Mouse (Mus musculus) heart, embryonic 13.5 days (tissue): ENCODE data around the gene Tacc2. TPM values are rescaled to one million over a fixed set of nuclear protein-coding genes. Genes with fewer than 3 reads are reported as not detected.

Experiments used
- ATAC-seq: fragments of 200-750 bp; cut with Nextera tagmentation; 2 replicates; pipeline ENCODE4 v1.8.0; 2017; ENCODE audit warnings: moderate TSS enrichment; ENCODE audit not compliant: insufficient number of reproducible peaks, low FRiP score, low TSS enrichment; ENCODE audit errors: extremely low read depth
- H3K27ac ChIP-seq: fragments of 300-500 bp; sonication (generic); replicated peaks from 2 replicates; pipeline ENCODE4 v1.5.1; 2015; ENCODE audit warnings: moderate library complexity, mild to moderate bottlenecking, inconsistent platforms
- H3K27me3 ChIP-seq: fragments of 300-500 bp; sonication (generic); replicated peaks from 2 replicates; pipeline ENCODE4 v1.6.1; 2015; ENCODE audit warnings: mild to moderate bottlenecking, inconsistent platforms
- H3K36me3 ChIP-seq: fragments of 300-500 bp; sonication (generic); 2 replicates; pipeline ENCODE4 v1.6.1; 2015; ENCODE audit warnings: mild to moderate bottlenecking, inconsistent platforms
- H3K4me1 ChIP-seq: fragments of 300-500 bp; sonication (generic); 2 replicates; pipeline ENCODE4 v1.6.1; 2015; ENCODE audit warnings: inconsistent platforms
- H3K4me2 ChIP-seq: fragments of 300-500 bp; sonication (generic); 2 replicates; pipeline ENCODE4 v1.6.1; 2015; ENCODE audit warnings: inconsistent platforms, mild to moderate bottlenecking, moderate library complexity
- H3K4me3 ChIP-seq: fragments of 300-500 bp; sonication (generic); 2 replicates; pipeline ENCODE4 v1.5.1; 2015; ENCODE audit warnings: moderate library complexity, mild to moderate bottlenecking, inconsistent platforms
- H3K9ac ChIP-seq: fragments of 300-500 bp; sonication (generic); 2 replicates; pipeline ENCODE4 v1.6.1; 2015; ENCODE audit warnings: inconsistent platforms, mild to moderate bottlenecking, moderate library complexity
- H3K9me3 ChIP-seq: fragments of 300-500 bp; sonication (generic); 2 replicates; pipeline ENCODE4 v1.6.1; 2016; ENCODE audit warnings: inconsistent platforms
- WGBS: fragments of 180-500 bp; shearing (Covaris S2); methylation state at CpG from one replicate; pipeline ENCODE4 v1.1.7; 2015; ENCODE audit warnings: mixed read lengths; 5-methylcytosine and 5-hydroxymethylcytosine counted together
- polyA plus RNA-seq: library from polyadenylated mRNA; unstranded; fragments of >200 nt; fragmentation: Nextera tagmentation; extraction: Ambion mirVana; gene quantifications from 2 replicates; pipeline ENCODE4 v1.2.1, GENCODE M21; 2015

Gene Tacc2
- polyA plus RNA-seq, 1 experiment from 2014 or later, result 42.5 TPM

DNA sequence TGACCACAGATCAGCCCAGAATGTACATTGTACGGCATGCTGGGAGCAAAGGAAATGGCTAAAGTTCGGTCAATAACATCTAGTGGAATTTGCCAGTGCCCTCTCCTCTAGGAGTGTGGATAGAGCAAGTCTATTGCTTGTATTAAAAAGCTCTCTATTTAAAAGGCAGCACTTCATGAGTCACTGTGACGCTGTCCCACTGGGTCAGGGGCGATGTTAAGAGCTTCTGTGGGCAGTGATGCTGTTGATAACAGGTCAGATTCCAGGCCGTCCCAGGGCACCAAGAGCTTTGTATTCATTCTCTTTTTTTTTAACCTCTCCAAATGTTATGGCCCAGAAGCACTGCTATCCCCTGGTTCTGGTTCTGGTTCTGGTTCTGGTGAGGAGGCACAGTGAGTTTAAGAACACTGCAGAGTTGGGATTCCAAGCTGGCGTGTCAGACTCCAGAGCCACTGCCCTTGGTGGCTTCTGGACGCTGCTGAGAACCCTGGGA, 179.2 kb downstream of the Tacc2 start:
- Histone ChIP-seq H3K4me3 (no peak overlapping the region), H3K4me2 (peak overlapping the region; percentile 35; the same call in 1 of the 2 replicates), H3K9me3 (no peaks in the 10 kb centered on the region), H3K36me3 (peaks cover 88% of the 10 kb centered on the region), H3K4me1 (peaks cover 30% of the 10 kb centered on the region), H3K9ac (peak overlapping the region; percentile 52; the same call in 1 of the 2 replicates), H3K27me3 (no peaks in the 10 kb centered on the region), H3K27ac (peak overlapping the region; percentile 59)
- no peak for ATAC-seq
- 42% methylated on average over 7 of the region's 7 CpGs for WGBS

- no peak for ATAC-seq
- no peak overlapping the region for H3K4me3 ChIP-seq
- no peaks in the 10 kb centered on the region for H3K27me3 ChIP-seq
- H3K36me3 ChIP-seq, result peaks cover 82% of the 10 kb centered on the region
- H3K4me1 ChIP-seq, result peaks cover 29% of the 10 kb centered on the region
- no peak overlapping the region for H3K4me2 ChIP-seq
- no peak overlapping the region for H3K9ac ChIP-seq
- no peak overlapping the region for H3K27ac ChIP-seq
- no peaks in the 10 kb centered on the region for H3K9me3 ChIP-seq
- WGBS, result 83% methylated on average over 11 of the region's 11 CpGs
Observed at GRCm38 (mm10) chr7:130757326-130757865, 180.2 kb downstream of the Tacc2 start.

DNA sequence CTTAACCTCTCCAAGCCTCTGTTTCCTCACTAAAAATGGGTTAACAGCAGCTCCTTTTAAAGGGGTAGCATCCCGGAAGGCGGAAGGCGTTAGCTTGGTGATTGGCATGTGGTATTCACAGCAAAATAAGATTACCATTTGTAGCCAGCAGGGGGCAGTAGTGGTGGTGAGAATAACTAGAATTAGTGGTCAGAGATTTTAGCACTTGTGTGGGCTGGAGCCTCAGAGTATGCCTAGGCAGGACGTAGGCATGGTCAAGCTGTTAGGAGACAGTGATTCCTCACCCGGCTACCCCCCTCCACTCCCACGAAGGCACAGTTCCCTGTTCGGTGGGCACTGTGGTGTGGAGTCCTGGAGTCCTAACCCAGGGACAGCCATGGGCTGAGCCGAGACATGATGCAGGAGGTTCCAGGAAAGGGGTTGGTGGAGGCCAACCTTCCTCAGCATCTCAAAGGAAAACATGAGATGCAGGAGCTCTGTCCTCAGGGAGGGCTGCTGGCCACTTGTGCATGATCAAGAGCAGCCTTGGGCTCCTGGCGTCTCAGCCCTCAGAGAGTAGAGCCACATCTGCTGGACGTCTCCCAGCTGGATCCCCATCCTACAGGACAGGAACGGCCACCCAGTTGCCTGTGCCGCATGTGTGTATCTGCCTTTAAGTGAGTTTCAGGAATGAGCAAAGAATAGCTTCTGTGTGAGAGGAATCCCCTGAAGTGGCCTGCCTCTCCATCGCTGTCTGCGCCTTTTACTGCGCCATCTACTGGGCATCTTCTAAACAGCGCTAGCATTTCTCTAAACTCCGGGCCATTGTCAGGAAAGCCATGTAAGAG, 185.0 kb downstream of the Tacc2 start:
- peaks cover 13% of the 10 kb centered on the region for H3K4me1 ChIP-seq
- no peaks in the 10 kb centered on the region for H3K9me3 ChIP-seq
- H3K27ac ChIP-seq, result peak overlapping the region; percentile 57
- H3K36me3 ChIP-seq, result peaks cover 80% of the 10 kb centered on the region
- H3K27me3 ChIP-seq, result no peaks in the 10 kb centered on the region
- H3K4me3 ChIP-seq, result no peak overlapping the region
- peak overlapping the region; percentile 42; the same call in 1 of the 2 replicates for H3K9ac ChIP-seq
- H3K4me2 ChIP-seq, result no peak overlapping the region
- 25% methylated on average over 17 of the region's 17 CpGs for WGBS
- ATAC-seq, result 0 out of 2 replicates have a peak, but pooled peaks have one; percentile 23

GRCm38 (mm10) chr7:130764160-130764559, 186.9 kb downstream of the Tacc2 start:
- Histone ChIP-seq H3K36me3 (peaks cover 61% of the 10 kb centered on the region), H3K9ac (no peak overlapping the region), H3K4me2 (no peak overlapping the region), H3K9me3 (no peaks in the 10 kb centered on the region), H3K4me3 (no peak overlapping the region), H3K27me3 (no peaks in the 10 kb centered on the region), H3K27ac (no peak overlapping the region), H3K4me1 (peaks cover 11% of the 10 kb centered on the region)
- WGBS, result 92% methylated on average over 17 of the region's 17 CpGs
- ATAC-seq, result no peak

GRCm38 (mm10) chr7:130766411-130767170, 189.4 kb downstream of the Tacc2 start:
- no peak overlapping the region; the same call in 1 of the 2 replicates for H3K9ac ChIP-seq
- peak overlapping the region; percentile 49 for H3K4me2 ChIP-seq
- H3K27ac ChIP-seq, result peak overlapping the region; percentile 10; the same call in 1 of the 2 replicates
- no peak for ATAC-seq
- peaks cover 37% of the 10 kb centered on the region for H3K36me3 ChIP-seq
- H3K27me3 ChIP-seq, result no peaks in the 10 kb centered on the region
- peak overlapping the region; percentile 19 for H3K4me3 ChIP-seq
- no peaks in the 10 kb centered on the region for H3K9me3 ChIP-seq
- 53% methylated on average over 30 of the region's 30 CpGs for WGBS
- H3K4me1 ChIP-seq, result peaks cover 11% of the 10 kb centered on the region

DNA sequence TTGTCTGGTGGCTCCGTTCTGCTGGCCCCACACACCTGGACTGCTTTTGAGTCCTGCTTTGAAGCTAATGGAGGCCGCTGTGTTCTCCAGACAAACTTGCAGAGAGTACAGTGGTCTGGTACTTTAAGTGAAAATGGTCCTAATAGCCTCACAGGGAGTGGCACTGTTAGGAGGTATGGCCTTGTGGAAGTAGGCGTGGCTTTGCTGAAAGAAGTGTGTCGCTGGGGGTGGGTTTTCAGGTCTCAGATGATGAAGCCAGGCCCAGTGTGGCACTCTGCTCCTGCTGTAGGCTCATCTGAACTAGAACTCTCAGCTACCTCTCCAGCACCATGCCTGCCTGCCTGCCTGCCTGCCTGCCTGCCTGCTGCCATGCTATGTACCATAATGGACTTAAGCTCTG, 190.9 kb downstream of the Tacc2 start:
- ATAC-seq, result no peak
- peaks cover 6% of the 10 kb centered on the region; the same call in 1 of the 2 replicates for H3K4me1 ChIP-seq
- no peak overlapping the region for H3K27ac ChIP-seq
- peaks cover 36% of the 10 kb centered on the region for H3K36me3 ChIP-seq
- no peak overlapping the region for H3K9ac ChIP-seq
- H3K4me3 ChIP-seq, result no peak overlapping the region
- no peaks in the 10 kb centered on the region for H3K9me3 ChIP-seq
- H3K27me3 ChIP-seq, result 0 out of 2 replicates have a peak, but pooled peaks cover 5% of the 10 kb centered on the region
- whole genome bisulfite sequencing, result 89% methylated on average over 4 of the region's 4 CpGs
- no peak overlapping the region for H3K4me2 ChIP-seq

GRCm38 (mm10) chr7:130770707-130771106, 193.5 kb downstream of the Tacc2 start:
- Histone ChIP-seq H3K9ac (no peak overlapping the region), H3K4me2 (no peak overlapping the region), H3K4me3 (no peak overlapping the region), H3K4me1 (peaks cover 18% of the 10 kb centered on the region), H3K27me3 (0 out of 2 replicates have a peak, but pooled peaks cover 5% of the 10 kb centered on the region), H3K27ac (no peak overlapping the region), H3K9me3 (no peaks in the 10 kb centered on the region), H3K36me3 (peaks cover 10% of the 10 kb centered on the region)
- 23% methylated on average over 3 of the region's 3 CpGs for WGBS
- no peak for ATAC-seq

GRCm38 (mm10) chr7:130773171-130773830, 196.1 kb downstream of the Tacc2 start:
- Histone ChIP-seq H3K36me3 (no peaks in the 10 kb centered on the region), H3K9me3 (no peaks in the 10 kb centered on the region), H3K27ac (no peak overlapping the region), H3K4me1 (peaks cover 12% of the 10 kb centered on the region), H3K27me3 (0 out of 2 replicates have a peak, but pooled peaks cover 5% of the 10 kb centered on the region), H3K9ac (no peak overlapping the region), H3K4me2 (no peak overlapping the region), H3K4me3 (no peak overlapping the region)
- peak; percentile 34; the same call in 1 of the 2 replicates for ATAC-seq
- WGBS, result 56% methylated on average over 11 of the region's 11 CpGs

- Histone ChIP-seq H3K9me3 (no peaks in the 10 kb centered on the region), H3K4me1 (peaks cover 12% of the 10 kb centered on the region), H3K27me3 (0 out of 2 replicates have a peak, but pooled peaks cover 5% of the 10 kb centered on the region), H3K36me3 (no peaks in the 10 kb centered on the region), H3K4me2 (no peak within 1 kb of the TSS), H3K9ac (peak within 1 kb of the TSS; percentile 40; the same call in 1 of the 2 replicates), H3K27ac (0 out of 2 replicates have a peak within 1 kb of the TSS, but pooled peaks have one; percentile 20), H3K4me3 (no peak within 1 kb of the TSS)
- WGBS, result 48% methylated on average over 9 of the region's 9 CpGs
- no peak for ATAC-seq
Observed at GRCm38 (mm10) chr7:130773914-130774630, 196.8 kb downstream of the Tacc2 start, which contains the start of gene Btbd16. Gene Btbd16, plus strand, starts transcription at chr7:130774069.

GRCm38 (mm10) chr7:130780866-130781419, 203.7 kb downstream of the Tacc2 start:
- no peaks in the 10 kb centered on the region for H3K9me3 ChIP-seq
- H3K4me1 ChIP-seq, result peaks cover 27% of the 10 kb centered on the region
- H3K4me3 ChIP-seq, result no peak overlapping the region
- WGBS, result 26% methylated on average over 5 of the region's 5 CpGs
- H3K27ac ChIP-seq, result peak overlapping the region; percentile 70
- H3K9ac ChIP-seq, result no peak overlapping the region
- no peak for ATAC-seq
- H3K36me3 ChIP-seq, result no peaks in the 10 kb centered on the region
- no peak overlapping the region for H3K4me2 ChIP-seq
- H3K27me3 ChIP-seq, result no peaks in the 10 kb centered on the region
